Mouse (Mus musculus) frontal cortex, adult 2 months (tissue): ENCODE measurements at regions not wholly inside any gene's neighbourhood (a gene's known extent, or its start where the extent isn't known, plus 50 kb on each side); places are given as distances from the start of the nearest gene placed in this dataset.

Experiments used
- DNase-seq, 2 experiments: peaks; one replicate each; pipeline ENCODE4 v3.0.0; 2022; ENCODE audit warnings: low spot score in 1 of 2; ENCODE audit errors: extremely low spot score in 1 of 2

DNA sequence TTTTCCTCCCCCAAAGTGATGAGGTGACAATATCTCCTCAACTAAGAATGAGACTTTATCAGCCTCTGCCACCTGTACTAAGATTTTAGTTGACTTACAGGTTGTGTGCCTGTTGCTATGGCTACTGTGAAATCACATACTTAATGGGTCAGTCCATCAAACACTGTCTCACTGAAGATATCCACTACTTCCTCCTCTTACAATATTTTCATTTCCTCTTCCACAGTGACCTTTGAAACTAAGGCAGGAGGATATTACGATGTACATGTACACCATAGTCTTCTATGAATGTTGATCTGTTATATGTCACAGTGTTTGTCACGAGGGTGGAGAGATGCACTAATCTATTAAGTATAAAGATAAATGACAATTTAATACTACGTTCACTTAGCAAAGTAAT, 212.4 kb upstream of the Dab2 start:
- DNase-seq = no peak

- DNase-seq = no peak
Measured at GRCm38 (mm10) chr15:6088498-6088897, 211.1 kb upstream of the Dab2 start.

DNA sequence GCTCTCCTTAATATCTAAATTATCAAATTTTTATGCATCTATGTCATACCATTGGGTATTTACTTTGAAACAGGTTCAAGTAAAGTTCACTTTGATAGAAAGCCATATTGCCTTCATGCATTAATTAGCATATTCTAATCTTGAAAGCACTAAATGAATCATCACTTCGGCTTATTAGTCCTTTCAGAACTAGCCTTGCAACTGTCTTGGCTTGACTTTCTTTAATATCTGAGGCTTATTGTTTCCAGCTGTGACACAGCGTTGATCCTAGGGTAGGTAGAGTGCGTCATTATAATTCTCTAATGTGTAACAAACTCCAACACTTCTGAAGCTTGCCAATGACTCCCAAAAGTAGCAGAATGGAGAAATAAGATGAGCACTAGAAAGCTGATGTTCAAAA, 169.9 kb upstream of the Dab2 start:
- DNase-seq = no peak

DNA sequence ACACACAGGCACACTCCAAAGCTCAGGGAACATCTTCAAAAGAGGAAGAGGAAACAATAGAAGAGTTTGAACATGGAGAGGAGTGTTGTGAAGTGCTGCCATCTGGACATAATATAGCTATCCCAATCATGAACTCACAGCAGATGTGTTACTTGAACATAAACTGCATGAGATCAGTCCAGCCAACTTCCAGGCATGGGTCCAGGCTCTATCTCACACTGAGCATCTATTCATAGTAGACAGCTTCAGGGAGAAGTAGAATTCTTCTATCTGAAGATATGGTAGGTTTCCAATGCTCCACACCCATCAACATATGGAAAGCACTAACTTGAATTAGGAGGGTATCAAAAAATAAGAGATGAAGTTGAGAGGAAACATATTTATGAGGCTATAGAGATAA, 167.4 kb upstream of the Dab2 start:
- DNase-seq = peak in 1 of 2 experiments; percentile 11

- DNase-seq = no peak
Measured at GRCm38 (mm10) chr15:6145071-6145470, 154.5 kb upstream of the Dab2 start.

DNA sequence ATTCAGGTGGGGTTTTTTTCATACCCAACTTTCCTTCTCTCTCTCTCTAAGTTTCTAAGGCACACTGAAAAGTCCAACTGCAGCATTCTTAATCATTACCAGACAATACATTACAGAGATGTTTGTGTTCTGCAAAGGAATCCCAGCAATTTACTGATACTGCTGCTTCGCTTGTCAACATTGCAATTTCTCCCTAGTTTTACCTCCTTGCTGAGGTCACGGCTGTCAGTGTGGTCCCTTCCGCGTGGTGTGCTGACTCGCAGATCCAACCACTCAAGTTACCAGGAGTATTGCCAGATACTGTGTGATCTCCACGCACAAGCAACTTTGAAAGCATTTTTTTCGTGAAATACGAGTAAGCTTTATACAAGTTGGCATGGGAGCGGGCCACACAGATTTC, 144.9 kb upstream of the Dab2 start:
- DNase-seq = no peak

DNA sequence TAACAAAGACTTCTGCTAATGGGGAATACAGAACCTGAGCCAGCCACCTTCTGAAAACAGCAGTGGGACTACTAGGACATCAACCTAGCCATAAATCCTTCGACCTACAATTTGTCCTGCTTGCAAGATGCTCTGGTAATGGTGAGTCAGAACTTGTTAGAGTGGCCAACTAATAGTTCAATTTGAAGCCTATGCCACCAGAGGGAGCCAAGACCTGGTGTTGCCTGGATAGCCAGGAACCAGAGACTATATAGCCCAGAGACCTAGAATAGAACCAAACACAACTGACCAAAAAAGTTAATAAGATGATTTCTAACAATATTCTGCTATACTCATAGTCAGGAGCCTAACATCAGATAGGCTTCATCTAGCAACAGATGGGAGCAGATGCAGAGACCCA, 119.3 kb upstream of the Dab2 start:
- DNase-seq = no peak

GRCm38 (mm10) chr15:6183627-6184026, 116.0 kb upstream of the Dab2 start:
- no peak for DNase-seq

DNA sequence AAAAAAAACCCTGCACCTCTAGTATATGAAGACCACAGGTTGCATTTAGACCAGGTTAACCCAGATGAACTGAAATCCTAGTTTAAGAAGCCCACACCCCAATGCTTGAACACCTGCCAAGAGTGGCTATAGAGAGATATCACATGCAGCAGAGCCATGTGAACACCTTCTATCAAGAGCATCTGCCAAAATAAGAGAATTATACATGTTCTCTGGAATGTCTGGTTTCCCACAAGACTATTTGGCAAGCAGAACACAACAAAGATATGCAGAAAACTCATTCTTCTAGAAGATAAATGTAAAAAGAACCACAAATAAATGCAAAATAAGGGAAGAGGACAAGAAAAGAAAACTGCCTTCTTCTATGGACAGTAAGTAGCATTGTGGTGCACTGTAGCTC, 107.7 kb upstream of the Dab2 start:
- DNase-seq = no peak

- no peak for DNase-seq
Measured at GRCm38 (mm10) chr15:6207239-6207638, 92.3 kb upstream of the Dab2 start.

DNA sequence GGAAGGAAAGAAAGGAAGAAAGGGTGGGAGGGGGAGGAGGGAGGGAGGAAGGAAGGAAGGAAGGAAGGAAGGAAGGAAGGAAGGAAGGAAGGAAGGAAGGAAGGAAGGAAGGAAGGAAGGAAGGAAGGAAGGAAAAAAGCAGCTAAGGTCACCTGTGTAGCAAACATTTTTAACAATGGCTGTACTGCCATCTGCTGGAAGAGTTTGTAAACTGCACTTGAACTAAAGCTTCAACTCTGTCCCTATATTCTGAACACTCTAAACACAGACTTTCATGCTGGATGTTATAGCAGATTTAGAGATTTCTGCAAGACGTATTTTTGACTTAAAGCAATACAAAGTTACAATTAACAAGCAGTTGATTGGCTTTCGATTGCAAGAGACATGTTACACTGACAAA, 90.3 kb upstream of the Dab2 start:
- peak in 1 of 2 experiments; percentile 74 for DNase-seq

- no peak for DNase-seq
Measured at GRCm38 (mm10) chr15:6218087-6218486, 81.5 kb upstream of the Dab2 start.

GRCm38 (mm10) chr15:6225227-6225626, 74.4 kb upstream of the Dab2 start:
- no peak for DNase-seq

DNA sequence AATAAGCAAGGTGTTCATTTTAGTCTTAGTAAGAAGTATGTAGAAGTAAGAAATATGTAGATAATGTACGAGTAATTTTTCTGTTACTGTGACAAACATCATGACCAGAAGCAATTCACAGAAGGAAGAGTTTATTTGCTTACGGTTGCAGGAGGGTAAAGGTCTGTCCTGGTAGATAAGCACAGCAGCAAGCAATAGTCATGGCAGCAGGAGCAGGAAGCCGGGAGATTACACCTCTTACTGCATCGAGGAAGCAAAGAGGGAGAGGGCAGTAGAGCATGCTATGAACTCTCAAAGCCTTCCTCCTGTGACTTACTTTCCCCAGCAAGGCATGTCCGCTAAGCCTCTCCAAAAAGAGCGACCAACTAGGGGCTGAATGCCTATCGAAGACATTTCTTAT, 69.0 kb upstream of the Dab2 start:
- DNase-seq = no peak

GRCm38 (mm10) chr15:6231308-6232103, 68.1 kb upstream of the Dab2 start:
- DNase-seq = peak in 1 of 2 experiments; percentile 11

DNA sequence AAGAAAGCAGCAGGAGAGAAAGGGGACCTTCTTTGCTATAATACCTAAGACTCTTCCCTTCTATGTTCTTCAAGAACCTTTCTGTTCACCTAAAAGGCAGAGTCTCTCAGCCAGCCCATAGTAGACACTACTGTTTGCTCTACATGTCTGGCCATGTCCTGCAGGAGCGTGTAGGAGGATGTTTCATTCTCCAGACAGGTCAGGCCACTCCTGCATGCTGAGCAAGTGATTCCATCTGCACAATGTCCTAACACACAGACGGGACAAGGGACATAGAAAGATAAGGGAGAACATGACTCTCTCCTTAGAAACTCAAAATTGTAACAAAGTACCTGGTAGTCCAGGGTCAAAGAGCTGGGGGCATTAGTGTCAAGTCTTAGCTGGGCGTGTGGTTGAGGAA, 66.0 kb upstream of the Dab2 start:
- DNase-seq = no peak

DNA sequence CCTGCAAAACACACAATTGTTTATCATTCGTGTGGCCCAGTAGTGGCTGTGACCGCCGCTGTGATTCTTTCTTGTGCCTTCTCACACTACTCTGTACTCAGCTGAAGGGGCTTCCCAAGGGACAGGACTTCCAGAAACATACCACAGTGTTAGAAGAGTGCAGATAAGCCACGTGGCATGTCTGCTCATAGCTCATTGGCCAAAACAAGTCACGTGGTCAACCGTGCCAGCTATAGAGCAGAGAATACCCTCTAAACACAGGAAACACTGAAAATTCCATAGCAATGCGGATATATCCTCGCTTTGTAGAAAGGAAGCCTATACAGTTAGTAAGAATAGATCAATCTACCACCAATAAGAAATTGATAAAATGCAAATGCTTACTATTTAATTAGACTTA, 63.0 kb upstream of the Dab2 start:
- DNase-seq = no peak

DNA sequence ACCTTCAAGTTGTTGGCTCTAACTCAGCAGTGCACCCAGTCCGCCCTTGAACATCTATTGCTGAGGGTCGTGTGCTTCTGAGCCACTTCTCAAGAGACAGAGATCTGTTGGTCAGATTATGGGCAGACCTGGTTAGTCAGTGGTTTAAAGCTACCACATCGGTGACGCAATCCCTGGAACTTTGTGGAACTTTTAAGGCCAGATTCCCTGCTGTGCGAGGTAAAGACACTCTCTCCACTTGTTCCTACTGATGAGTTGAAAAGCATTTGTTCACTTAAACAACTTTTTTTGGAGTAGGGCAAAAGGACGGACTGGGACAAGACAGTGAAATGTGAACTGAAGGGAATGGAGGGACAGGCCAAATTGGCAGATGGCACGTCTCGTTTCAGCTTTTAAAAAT, 61.9 kb upstream of the Dab2 start:
- DNase-seq = no peak

DNA sequence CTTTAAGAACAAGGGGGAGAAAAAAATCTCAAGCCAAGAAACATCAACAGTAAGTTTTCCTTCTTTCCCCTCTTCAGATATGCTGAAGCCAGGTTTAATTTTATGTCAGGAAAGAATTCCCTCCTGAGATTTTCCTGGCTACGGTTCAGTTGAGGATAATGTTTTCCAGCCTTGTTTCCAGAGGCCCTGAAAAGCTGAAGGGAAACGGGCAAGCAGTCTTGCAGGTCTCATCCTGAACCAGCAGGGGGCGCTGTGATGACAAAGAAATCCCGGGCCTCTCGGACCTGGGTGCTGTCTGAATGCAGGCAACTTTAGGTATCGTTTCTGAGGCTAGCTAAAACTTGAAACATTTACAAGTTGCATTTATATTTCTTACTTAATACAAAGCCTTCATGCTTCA, 61.5 kb upstream of the Dab2 start:
- peak; percentile 33 to 89 for DNase-seq

GRCm38 (mm10) chr15:6238755-6239154, 60.8 kb upstream of the Dab2 start:
- no peak for DNase-seq

- DNase-seq = no peak
Measured at GRCm38 (mm10) chr15:6242132-6242531, 57.5 kb upstream of the Dab2 start.

DNA sequence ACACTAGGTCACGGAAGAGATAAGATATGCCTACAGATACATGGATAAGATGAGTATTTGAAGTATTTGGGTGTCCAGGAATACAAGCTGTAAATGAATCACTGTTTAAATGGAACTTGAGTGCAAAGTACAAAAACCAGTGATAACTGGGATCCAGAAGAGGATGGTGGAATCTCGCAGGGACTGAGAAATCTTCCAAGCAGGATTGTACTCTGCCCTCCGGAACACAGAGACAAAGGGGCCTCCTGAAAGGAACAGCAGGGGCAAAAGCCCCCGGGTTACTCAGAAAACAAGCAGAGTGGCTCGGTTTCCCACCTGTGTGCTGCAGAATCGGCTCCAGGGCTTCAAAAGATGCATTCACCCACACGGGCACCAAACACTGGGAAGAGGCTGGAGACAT, 55.2 kb upstream of the Dab2 start:
- no peak for DNase-seq
